Mouse (Mus musculus) limb, embryonic 11.5 days (tissue): ENCODE measurements around the gene Garnl3. TPM values are rescaled to one million over a fixed set of nuclear protein-coding genes. Genes with fewer than 3 reads are reported as not detected.
A peak's percentile ranks its signal among the peaks of the same experiment; 100 is the strongest.
"Not testable (repeated sequence)": the region's sequence is repeated elsewhere in the genome, so short reads cannot be mapped to it uniquely, and the experiment has no call there.

Experiments used
- ATAC-seq: fragments of 200-750 bp; cut with Nextera tagmentation; 2 replicates; pipeline ENCODE4 v1.8.0; 2017; ENCODE audit warnings: low read depth; ENCODE audit not compliant: insufficient number of reproducible peaks, low FRiP score, low TSS enrichment
- DNase-seq: peaks from one replicate; pipeline ENCODE4 v3.0.0-alpha.2; 2015; ENCODE audit warnings: low spot score
- H3K27ac ChIP-seq: fragments of 300-500 bp; sonication (generic); replicated peaks from 2 replicates; pipeline ENCODE4 v1.5.1; 2014; ENCODE audit warnings: low read depth, mild to moderate bottlenecking, low read length
- H3K27me3 ChIP-seq: fragments of 300-500 bp; sonication (generic); 2 replicates; pipeline ENCODE4 v1.6.1; 2014; ENCODE audit warnings: mild to moderate bottlenecking, low read length, mixed read lengths; ENCODE audit not compliant: control insufficient read depth, insufficient read depth
- H3K36me3 ChIP-seq: fragments of 300-500 bp; sonication (generic); 2 replicates; pipeline ENCODE4 v1.6.1; 2014; ENCODE audit warnings: mild to moderate bottlenecking, low read length, moderate library complexity, mixed read lengths; ENCODE audit not compliant: control insufficient read depth, insufficient read depth
- H3K4me1 ChIP-seq: fragments of 300-500 bp; sonication (generic); 2 replicates; pipeline ENCODE4 v1.6.1; 2014; ENCODE audit warnings: low read length, mixed read lengths; ENCODE audit not compliant: control insufficient read depth, insufficient read depth
- H3K4me2 ChIP-seq: fragments of 300-500 bp; sonication (generic); 2 replicates; pipeline ENCODE4 v1.6.1; 2014; ENCODE audit warnings: low read depth, mild to moderate bottlenecking, moderate library complexity; ENCODE audit not compliant: severe bottlenecking
- H3K4me3 ChIP-seq: fragments of 300-500 bp; sonication (generic); 2 replicates; pipeline ENCODE4 v1.5.1; 2014; ENCODE audit warnings: low read depth, low read length
- H3K9ac ChIP-seq: fragments of 300-500 bp; sonication (generic); 2 replicates; pipeline ENCODE4 v1.6.1; 2014; ENCODE audit warnings: mild to moderate bottlenecking, low read length
- H3K9me3 ChIP-seq: fragments of 300-500 bp; sonication (generic); 2 replicates; pipeline ENCODE4 v1.6.1; 2016; ENCODE audit warnings: low read length; ENCODE audit not compliant: control insufficient read depth
- WGBS: fragments of 180-500 bp; shearing (Covaris S2); extraction: QIAGEN DNeasy Blood & Tissue Kit; methylation state at CpG from one replicate; pipeline ENCODE4 v1.1.7; 2014; 5-methylcytosine and 5-hydroxymethylcytosine counted together
- polyA plus RNA-seq: library from polyadenylated mRNA; unstranded; fragments of >200 nt; fragmentation: Nextera tagmentation; extraction: Ambion mirVana; gene quantifications from 2 replicates; pipeline ENCODE4 v1.2.1, GENCODE M21; 2014

Garnl3 gene
- polyA plus RNA-seq, 1 experiment from 2014 or later: 10.4 TPM

GRCm38 (mm10) chr2:33022846-33023245 is 108.6 kb downstream of the Garnl3 start:
- Histone ChIP-seq H3K9ac (no peak overlapping the region), H3K4me3 (no peak overlapping the region), H3K4me1 (no peaks in the 10 kb centered on the region), H3K9me3 (no peaks in the 10 kb centered on the region), H3K36me3 (no peaks in the 10 kb centered on the region), H3K27me3 (no peaks in the 10 kb centered on the region), H3K27ac (no peak overlapping the region), H3K4me2 (no peak overlapping the region)
- DNase-seq (no peak), ATAC-seq (no peak)
- WGBS: 76% methylated on average over 6 of the region's 6 CpGs

- Histone ChIP-seq H3K27ac (no peak overlapping the region), H3K4me1 (no peaks in the 10 kb centered on the region), H3K4me2 (no peak overlapping the region), H3K9ac (no peak overlapping the region), H3K27me3 (no peaks in the 10 kb centered on the region), H3K9me3 (no peaks in the 10 kb centered on the region), H3K4me3 (no peak overlapping the region), H3K36me3 (no peaks in the 10 kb centered on the region)
- 4% methylated on average over 6 of the region's 6 CpGs for WGBS
- ATAC-seq: no peak
- peak; percentile 87 for DNase-seq
Observed at GRCm38 (mm10) chr2:33018026-33018425, 113.4 kb downstream of the Garnl3 start.

- DNase-seq (no peak), ATAC-seq (no peak)
- Histone ChIP-seq H3K27ac (no peak overlapping the region), H3K9me3 (no peaks in the 10 kb centered on the region), H3K4me2 (no peak overlapping the region), H3K27me3 (no peaks in the 10 kb centered on the region), H3K9ac (no peak overlapping the region), H3K4me1 (no peaks in the 10 kb centered on the region), H3K4me3 (no peak overlapping the region), H3K36me3 (no peaks in the 10 kb centered on the region)
- 77% methylated on average over 2 of the region's 2 CpGs for WGBS
Observed at GRCm38 (mm10) chr2:33017191-33017590, 114.3 kb downstream of the Garnl3 start.

- ATAC-seq (no peak), DNase-seq (no peak)
- Histone ChIP-seq H3K27me3 (no peaks in the 10 kb centered on the region), H3K9me3 (no peaks in the 10 kb centered on the region), H3K4me1 (no peaks in the 10 kb centered on the region), H3K36me3 (no peaks in the 10 kb centered on the region), H3K4me3 (no peak overlapping the region), H3K4me2 (no peak overlapping the region), H3K9ac (no peak overlapping the region), H3K27ac (no peak overlapping the region)
- WGBS: 94% methylated on average over 5 of the region's 5 CpGs
Observed at GRCm38 (mm10) chr2:33014877-33015276, 116.6 kb downstream of the Garnl3 start.

GRCm38 (mm10) chr2:33009055-33009454 is 122.4 kb downstream of the Garnl3 start:
- H3K4me1 ChIP-seq, DNase-seq, H3K4me3 ChIP-seq, H3K4me2 ChIP-seq, H3K36me3 ChIP-seq, H3K9me3 ChIP-seq, ATAC-seq, H3K27ac ChIP-seq, H3K9ac ChIP-seq, H3K27me3 ChIP-seq: not testable (repeated sequence)
- 86% methylated on average over 4 of the region's 4 CpGs for WGBS

- H3K4me3 ChIP-seq: no peak overlapping the region
- DNase-seq (no peak), ATAC-seq (no peak)
- no peaks in the 10 kb centered on the region for H3K9me3 ChIP-seq
- no peak overlapping the region for H3K27ac ChIP-seq
- no peaks in the 10 kb centered on the region for H3K4me1 ChIP-seq
- no peaks in the 10 kb centered on the region for H3K27me3 ChIP-seq
- 83% methylated on average over 5 of the region's 5 CpGs for WGBS
- no peaks in the 10 kb centered on the region for H3K36me3 ChIP-seq
- H3K9ac ChIP-seq: no peak overlapping the region
- no peak overlapping the region for H3K4me2 ChIP-seq
Observed at GRCm38 (mm10) chr2:33005041-33005440, 126.4 kb downstream of the Garnl3 start.

GRCm38 (mm10) chr2:33002144-33002543 is 129.3 kb downstream of the Garnl3 start:
- H3K4me3 ChIP-seq: no peak overlapping the region
- no peaks in the 10 kb centered on the region for H3K4me1 ChIP-seq
- ATAC-seq (no peak), DNase-seq (no peak)
- 83% methylated on average over 7 of the region's 7 CpGs for WGBS
- no peak overlapping the region for H3K9ac ChIP-seq
- H3K27ac ChIP-seq: no peak overlapping the region
- H3K4me2 ChIP-seq: no peak overlapping the region
- H3K9me3 ChIP-seq: no peaks in the 10 kb centered on the region
- no peaks in the 10 kb centered on the region for H3K36me3 ChIP-seq
- no peaks in the 10 kb centered on the region for H3K27me3 ChIP-seq

GRCm38 (mm10) chr2:32999752-33000151 is 131.7 kb downstream of the Garnl3 start:
- Histone ChIP-seq H3K4me3 (no peak overlapping the region), H3K4me1 (no peaks in the 10 kb centered on the region), H3K4me2 (no peak overlapping the region), H3K27ac (no peak overlapping the region), H3K36me3 (no peaks in the 10 kb centered on the region), H3K9ac (no peak overlapping the region), H3K9me3 (no peaks in the 10 kb centered on the region), H3K27me3 (no peaks in the 10 kb centered on the region)
- ATAC-seq (no peak), DNase-seq (no peak)
- WGBS: 92% methylated on average over 2 of the region's 2 CpGs

GRCm38 (mm10) chr2:32997792-32998191 is 133.7 kb downstream of the Garnl3 start:
- WGBS: 80% methylated on average over 4 of the region's 4 CpGs
- Histone ChIP-seq H3K4me2 (no peak overlapping the region), H3K4me3 (no peak overlapping the region), H3K27me3 (no peaks in the 10 kb centered on the region), H3K9me3 (no peaks in the 10 kb centered on the region), H3K4me1 (no peaks in the 10 kb centered on the region), H3K9ac (no peak overlapping the region), H3K36me3 (no peaks in the 10 kb centered on the region), H3K27ac (no peak overlapping the region)
- no peak for DNase-seq
- no peak for ATAC-seq
